Mouse (Mus musculus) ovary, postnatal 36 days (tissue): ENCODE data around the gene Chrm1.
A peak's percentile ranks its signal among the peaks of the same experiment; 100 is the strongest.

Experiments
- DNase-seq: peaks from one replicate; pipeline ENCODE4 v3.0.0; 2022; ENCODE audit warnings: low spot score, mixed read lengths

Gene Chrm1

GRCm38 (mm10) chr19:8683627-8684026 lies 20.0 kb downstream of the Chrm1 start:
- DNase-seq, result no peak

GRCm38 (mm10) chr19:8691871-8692539 lies 28.4 kb downstream of the Chrm1 start:
- DNase-seq, result no peak

GRCm38 (mm10) chr19:8692740-8693139 lies 29.2 kb downstream of the Chrm1 start:
- no peak for DNase-seq

GRCm38 (mm10) chr19:8695330-8695729 lies 31.7 kb downstream of the Chrm1 start:
- DNase-seq, result peak; percentile 53

GRCm38 (mm10) chr19:8699652-8700051 lies 36.1 kb downstream of the Chrm1 start:
- no peak for DNase-seq

- peak; percentile 26 for DNase-seq
Measured at GRCm38 (mm10) chr19:8702458-8702857, 38.9 kb downstream of the Chrm1 start.

GRCm38 (mm10) chr19:8703571-8703970 lies 40.0 kb downstream of the Chrm1 start:
- no peak for DNase-seq

GRCm38 (mm10) chr19:8705026-8705708 lies 41.6 kb downstream of the Chrm1 start:
- DNase-seq, result no peak

- DNase-seq, result no peak
Measured at GRCm38 (mm10) chr19:8706132-8706667, 42.6 kb downstream of the Chrm1 start.

- no peak for DNase-seq
Measured at GRCm38 (mm10) chr19:8706930-8707329, 43.3 kb downstream of the Chrm1 start.

- no peak for DNase-seq
Measured at GRCm38 (mm10) chr19:8708954-8709353, 45.4 kb downstream of the Chrm1 start.

GRCm38 (mm10) chr19:8710057-8710456 lies 46.5 kb downstream of the Chrm1 start:
- no peak for DNase-seq

- DNase-seq, result no peak
Measured at GRCm38 (mm10) chr19:8711506-8711905, 47.9 kb downstream of the Chrm1 start.

- DNase-seq, result no peak
Measured at GRCm38 (mm10) chr19:8711949-8712869, 48.6 kb downstream of the Chrm1 start.

GRCm38 (mm10) chr19:8712870-8713305 lies 49.3 kb downstream of the Chrm1 start:
- peak; percentile 73 for DNase-seq

GRCm38 (mm10) chr19:8713306-8713996 lies 49.9 kb downstream of the Chrm1 start:
- DNase-seq, result peak; percentile 93

- no peak for DNase-seq
Measured at GRCm38 (mm10) chr19:8713997-8714652, 50.5 kb downstream of the Chrm1 start.

- DNase-seq, result peak; percentile 30
Measured at GRCm38 (mm10) chr19:8714653-8715481, 51.3 kb downstream of the Chrm1 start.

- no peak for DNase-seq
Measured at GRCm38 (mm10) chr19:8715868-8716766, 52.5 kb downstream of the Chrm1 start.
